Mouse (Mus musculus) intestine, embryonic 15.5 days (tissue): ENCODE measurements around the gene Mid1. TPM values are rescaled to one million over a fixed set of nuclear protein-coding genes. Genes with fewer than 3 reads are reported as not detected.
A peak's percentile ranks its signal among the peaks of the same experiment; 100 is the strongest.
"Not testable (repeated sequence)": the region's sequence is repeated elsewhere in the genome, so short reads cannot be mapped to it uniquely, and the experiment has no call there.

ENCODE experiments used
- ATAC-seq: fragments of 200-750 bp; cut with Nextera tagmentation; 2 replicates; pipeline ENCODE4 v1.8.0; 2017; ENCODE audit warnings: moderate TSS enrichment, moderate library complexity
- H3K27ac ChIP-seq: fragments of 300-500 bp; sonication (generic); 2 replicates; pipeline ENCODE4 v1.5.1; 2015; ENCODE audit warnings: mild to moderate bottlenecking, inconsistent platforms
- H3K27me3 ChIP-seq: fragments of 300-500 bp; sonication (generic); replicated peaks from 2 replicates; pipeline ENCODE4 v1.6.1; 2015; ENCODE audit warnings: inconsistent platforms
- H3K36me3 ChIP-seq: fragments of 300-500 bp; sonication (generic); 2 replicates; pipeline ENCODE4 v1.6.1; 2015; ENCODE audit warnings: inconsistent platforms
- H3K4me1 ChIP-seq: fragments of 300-500 bp; sonication (generic); replicated peaks from 2 replicates; pipeline ENCODE4 v1.6.1; 2015; ENCODE audit warnings: inconsistent platforms
- H3K4me2 ChIP-seq: fragments of 300-500 bp; sonication (generic); replicated peaks from 2 replicates; pipeline ENCODE4 v1.6.1; 2015; ENCODE audit warnings: mild to moderate bottlenecking, inconsistent platforms
- H3K4me3 ChIP-seq: fragments of 300-500 bp; sonication (generic); replicated peaks from 2 replicates; pipeline ENCODE4 v1.5.1; 2015; ENCODE audit warnings: inconsistent platforms
- H3K9ac ChIP-seq: fragments of 300-500 bp; sonication (generic); 2 replicates; pipeline ENCODE4 v1.6.1; 2015; ENCODE audit warnings: inconsistent platforms
- H3K9me3 ChIP-seq: fragments of 300-500 bp; sonication (generic); 2 replicates; pipeline ENCODE4 v1.6.1; 2016; ENCODE audit warnings: inconsistent platforms
- WGBS: fragments of 180-500 bp; shearing (Covaris S2); methylation state at CpG from one replicate; pipeline ENCODE4 v1.1.7; 2015; 5-methylcytosine and 5-hydroxymethylcytosine counted together
- polyA plus RNA-seq: library from polyadenylated mRNA; unstranded; fragments of >200 nt; fragmentation: Nextera tagmentation; extraction: Ambion mirVana; gene quantifications from 2 replicates; pipeline ENCODE4 v1.2.1, GENCODE M21; 2015

Gene Mid1
- polyA plus RNA-seq, 1 experiment from 2014 or later = 5.2 TPM

DNA sequence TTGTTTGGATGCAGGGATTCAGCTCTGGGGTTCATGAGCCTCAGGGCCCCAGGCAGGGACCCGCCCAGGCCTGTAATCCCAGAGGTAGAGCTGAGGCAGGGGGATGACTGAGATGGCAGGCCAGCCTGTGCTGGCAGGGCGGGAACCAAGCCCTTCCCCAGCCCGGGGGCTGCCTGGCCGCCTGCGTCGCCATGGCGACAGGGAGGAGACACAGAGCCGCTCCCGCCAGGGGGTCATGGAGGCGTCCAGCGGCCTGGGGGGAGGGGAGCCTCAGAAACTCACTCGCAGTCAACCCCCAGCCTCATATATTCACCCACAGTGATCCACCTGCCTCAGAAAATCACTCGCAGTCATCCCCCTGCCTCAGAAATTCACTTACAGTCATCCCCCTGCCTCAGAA is 320.2 kb downstream of the Mid1 start:
- not testable (repeated sequence) for H3K9ac ChIP-seq, H3K36me3 ChIP-seq, ATAC-seq, H3K4me1 ChIP-seq, H3K4me3 ChIP-seq, H3K27me3 ChIP-seq, H3K27ac ChIP-seq, H3K4me2 ChIP-seq
- WGBS = 18% methylated on average over 13 of the region's 13 CpGs
- H3K9me3 ChIP-seq = peaks cover 16% of the 10 kb centered on the region

DNA sequence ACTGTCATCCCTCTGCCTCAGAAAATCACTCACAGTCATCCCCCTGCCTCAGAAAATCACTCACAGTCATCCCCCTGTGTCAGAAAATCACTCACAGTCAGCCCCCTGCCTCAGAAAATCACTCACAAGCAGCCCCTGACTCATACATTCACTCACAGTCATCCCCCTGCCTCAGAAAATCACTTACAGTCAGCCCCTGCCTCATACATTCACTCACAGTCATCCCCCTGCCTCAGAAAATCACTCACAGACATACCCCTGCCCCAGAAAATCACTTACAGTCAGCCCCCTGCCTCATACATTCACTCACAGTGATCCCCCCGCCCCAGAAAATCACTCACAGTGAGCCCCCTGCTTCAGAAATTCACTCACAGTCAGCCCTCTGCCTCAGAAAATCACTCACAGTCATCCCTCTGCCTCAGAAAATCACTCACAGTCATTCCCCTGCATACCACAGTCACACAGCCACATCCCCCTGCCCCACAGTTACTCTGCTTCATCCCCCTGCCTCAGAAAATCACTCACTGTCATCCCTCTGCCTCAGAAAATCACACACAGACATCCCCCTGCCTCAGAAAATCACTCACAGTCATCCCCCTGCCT is 320.8 kb downstream of the Mid1 start:
- ATAC-seq, H3K4me3 ChIP-seq, H3K4me2 ChIP-seq, H3K27ac ChIP-seq, H3K27me3 ChIP-seq, H3K9ac ChIP-seq, H3K36me3 ChIP-seq, H3K4me1 ChIP-seq: not testable (repeated sequence)
- WGBS = 52% methylated on average over 1 of the region's 1 CpGs
- peaks cover 17% of the 10 kb centered on the region for H3K9me3 ChIP-seq

DNA sequence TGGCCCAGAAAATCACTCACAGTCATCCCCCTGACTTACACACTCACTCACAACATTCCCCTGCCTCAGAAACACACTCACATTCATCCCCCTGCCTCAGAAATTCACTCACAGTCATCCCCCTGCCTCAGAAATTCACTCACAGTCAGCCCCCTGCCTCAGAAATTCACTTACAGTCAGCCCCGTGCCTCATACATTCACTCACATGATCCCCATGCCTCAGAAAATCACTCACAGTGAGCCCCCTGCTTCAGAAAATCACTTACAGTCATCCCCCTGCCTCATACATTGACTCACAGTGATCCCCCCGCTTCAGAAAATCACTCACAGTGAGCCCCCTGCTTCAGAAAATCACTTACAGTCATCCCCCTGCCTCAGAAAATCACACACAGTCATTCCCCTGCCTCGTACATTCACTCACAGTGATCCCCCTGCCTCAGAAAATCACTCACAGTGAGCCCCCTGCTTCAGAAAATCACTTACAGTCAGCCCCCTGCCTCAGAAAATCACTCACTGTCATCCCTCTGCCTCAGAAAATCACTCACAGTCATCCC is 321.8 kb downstream of the Mid1 start:
- not testable (repeated sequence) for ATAC-seq, H3K27me3 ChIP-seq, H3K4me3 ChIP-seq, H3K9ac ChIP-seq, H3K27ac ChIP-seq, H3K4me1 ChIP-seq, H3K4me2 ChIP-seq
- Histone ChIP-seq H3K36me3 (peaks cover 11% of the 10 kb centered on the region), H3K9me3 (peaks cover 20% of the 10 kb centered on the region)
- WGBS = 47% methylated on average over 3 of the region's 3 CpGs

DNA sequence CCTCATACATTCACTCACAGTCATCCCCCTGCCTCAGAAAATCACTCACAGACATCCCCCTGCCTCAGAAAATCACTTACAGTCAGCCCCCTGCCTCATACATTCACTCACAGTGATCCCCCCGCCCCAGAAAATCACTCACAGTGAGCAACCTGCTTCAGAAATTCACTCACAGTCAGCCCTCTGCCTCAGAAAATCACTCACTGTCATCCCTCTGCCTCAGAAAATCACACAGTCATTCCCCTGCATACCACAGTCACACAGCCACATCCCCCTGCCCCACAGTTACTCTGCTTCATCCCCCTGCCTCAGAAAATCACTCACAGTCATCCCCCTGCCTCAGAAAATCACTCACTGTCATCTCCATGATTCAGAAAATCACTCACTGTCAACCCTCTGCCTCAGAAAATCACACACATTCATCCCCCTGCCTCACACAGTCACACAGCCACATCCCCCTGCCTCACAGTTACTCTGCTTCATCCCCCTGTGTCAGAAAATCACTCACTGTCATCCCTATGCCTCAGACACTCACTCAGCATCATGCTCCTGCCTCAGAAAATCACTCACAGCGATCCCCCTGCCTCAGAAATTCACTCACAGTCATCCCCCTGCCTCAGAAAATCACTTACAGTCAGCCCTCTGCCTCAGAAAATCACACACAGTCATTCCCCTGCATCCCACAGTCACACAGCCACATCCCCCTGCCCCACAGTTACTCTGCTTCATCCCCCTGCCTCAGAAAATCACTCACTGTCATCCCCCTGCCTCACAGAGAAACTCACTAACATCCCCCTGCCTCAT is 322.6 kb downstream of the Mid1 start:
- whole genome bisulfite sequencing = 52% methylated on average over 2 of the region's 2 CpGs
- H3K27ac ChIP-seq, ATAC-seq, H3K27me3 ChIP-seq, H3K9ac ChIP-seq, H3K4me2 ChIP-seq, H3K4me1 ChIP-seq, H3K4me3 ChIP-seq: not testable (repeated sequence)
- Histone ChIP-seq H3K9me3 (peaks cover 20% of the 10 kb centered on the region), H3K36me3 (peaks cover 11% of the 10 kb centered on the region)

DNA sequence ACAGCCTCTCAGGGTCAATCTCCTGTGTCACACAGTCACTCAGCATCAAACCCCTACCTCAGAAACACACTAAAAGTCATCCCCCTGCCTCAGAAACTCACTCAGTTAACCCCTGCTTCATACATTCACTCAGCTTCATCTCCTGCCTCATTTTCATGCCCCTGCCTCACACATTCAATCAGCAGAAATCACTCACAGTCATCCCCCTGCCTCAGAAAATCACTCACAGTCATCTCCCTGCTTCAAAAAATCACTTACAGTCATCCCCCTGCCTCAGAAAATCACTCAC is 323.1 kb downstream of the Mid1 start:
- not testable (repeated sequence) for H3K27ac ChIP-seq, H3K4me1 ChIP-seq, H3K9ac ChIP-seq, H3K27me3 ChIP-seq, ATAC-seq, H3K4me2 ChIP-seq, H3K4me3 ChIP-seq
- H3K9me3 ChIP-seq = peaks cover 20% of the 10 kb centered on the region
- H3K36me3 ChIP-seq = peaks cover 11% of the 10 kb centered on the region

DNA sequence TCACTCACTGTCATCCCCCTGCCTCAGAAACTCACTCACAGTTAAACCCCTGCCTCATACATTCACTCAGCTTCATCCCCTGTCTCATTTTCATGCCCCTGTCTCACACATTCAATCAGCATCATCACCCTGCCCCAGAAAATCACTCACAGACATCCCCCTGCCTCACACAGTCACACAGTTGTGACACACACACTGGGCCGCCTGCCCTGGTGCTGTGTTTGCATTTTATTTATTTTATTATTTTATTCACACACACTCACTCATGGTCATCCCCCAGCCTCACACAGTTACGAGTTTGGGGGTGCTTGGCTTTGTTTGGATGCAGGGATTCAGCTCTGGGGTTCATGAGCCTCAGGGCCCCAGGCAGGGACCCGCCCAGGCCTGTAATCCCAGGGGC is 323.6 kb downstream of the Mid1 start:
- not testable (repeated sequence) for H3K27me3 ChIP-seq, H3K4me1 ChIP-seq, H3K27ac ChIP-seq, H3K9ac ChIP-seq, H3K4me2 ChIP-seq, H3K4me3 ChIP-seq, ATAC-seq
- Histone ChIP-seq H3K36me3 (peaks cover 11% of the 10 kb centered on the region), H3K9me3 (peaks cover 20% of the 10 kb centered on the region)
- 33% methylated on average over 3 of the region's 3 CpGs for WGBS

DNA sequence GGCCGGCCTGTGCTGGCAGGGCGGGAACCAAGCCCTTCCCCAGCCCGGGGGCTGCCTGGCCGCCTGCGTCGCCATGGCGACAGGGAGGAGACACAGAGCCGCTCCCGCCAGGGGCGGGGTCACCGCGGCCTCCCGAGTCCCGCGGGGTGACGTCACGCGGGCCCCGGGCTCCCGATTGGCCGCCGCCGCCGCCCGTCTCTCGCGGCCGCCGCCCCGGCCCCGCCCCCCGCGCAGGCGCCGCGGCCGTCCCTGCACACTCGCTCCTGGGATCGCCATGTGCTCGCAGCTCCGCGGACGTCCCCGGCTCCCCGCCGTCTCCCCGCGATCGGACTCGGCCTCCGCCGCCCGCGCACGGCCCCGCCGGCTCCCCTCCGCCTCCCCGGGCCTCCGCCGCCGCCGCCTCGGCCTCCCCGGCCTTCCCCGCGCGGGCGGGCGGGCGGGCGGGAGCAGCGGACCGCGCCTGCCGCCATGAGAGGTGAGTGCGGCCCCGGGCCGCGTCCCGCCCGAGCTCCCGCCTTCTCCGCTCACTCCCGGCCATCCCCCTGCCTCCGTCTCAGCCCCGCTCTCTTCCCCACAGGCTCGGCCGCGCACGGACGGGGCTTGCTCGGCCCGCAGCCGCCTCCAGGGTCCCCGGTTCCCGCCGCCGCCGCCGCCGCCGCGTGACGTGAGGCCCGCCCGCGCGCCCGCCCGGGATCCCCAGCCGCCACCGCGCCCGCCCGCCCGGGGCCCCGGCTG is 324.2 kb downstream of the Mid1 start, which contains the start of gene Gm21887:
Gene Gm21887 (plus strand): TSS at position 644 of the 735 bp plus-strand sequence.
- peak within 1 kb of the TSS; percentile 20 for H3K4me2 ChIP-seq
- H3K27ac ChIP-seq = peak within 1 kb of the TSS; percentile 65
- WGBS = 67% methylated on average over 116 of the region's 118 CpGs
- H3K4me3 ChIP-seq = peak within 1 kb of the TSS; percentile 47
- peak within 1 kb of the TSS; percentile 57 for H3K9ac ChIP-seq
- H3K27me3 ChIP-seq, H3K4me1 ChIP-seq: not testable (repeated sequence)
- peaks cover 20% of the 10 kb centered on the region for H3K9me3 ChIP-seq
- peak; percentile 88 for ATAC-seq
- peaks cover 11% of the 10 kb centered on the region for H3K36me3 ChIP-seq

DNA sequence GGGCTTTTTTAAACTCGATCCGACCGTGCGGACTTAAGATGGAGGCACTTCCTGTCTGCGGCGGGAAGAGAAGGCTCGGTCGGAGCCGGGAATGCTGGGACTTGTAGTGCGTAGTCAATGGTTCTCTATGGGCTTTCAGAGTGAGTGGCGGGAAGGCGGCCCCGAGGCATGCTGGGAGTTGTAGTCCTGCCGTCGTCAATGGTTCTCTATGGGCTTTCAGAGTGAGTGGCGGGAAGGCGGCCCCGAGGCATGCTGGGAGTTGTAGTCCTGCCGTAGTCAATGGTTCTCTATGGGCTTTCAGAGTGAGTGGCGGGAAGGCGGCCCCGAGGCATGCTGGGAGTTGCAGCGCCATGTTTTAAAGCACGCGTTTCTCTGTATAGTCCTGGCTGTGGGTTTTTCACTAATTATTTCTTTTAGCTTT is 324.8 kb downstream of the Mid1 start:
- 56% methylated on average over 25 of the region's 25 CpGs for WGBS
- Histone ChIP-seq H3K36me3 (peaks cover 11% of the 10 kb centered on the region), H3K4me3 (peak overlapping the region; percentile 47), H3K9ac (peak overlapping the region; percentile 57), H3K27ac (peak overlapping the region; percentile 65; the same call in 1 of the 2 replicates), H3K9me3 (peaks cover 20% of the 10 kb centered on the region)
- H3K4me2 ChIP-seq, H3K4me1 ChIP-seq, H3K27me3 ChIP-seq: not testable (repeated sequence)
- peak; percentile 97 for ATAC-seq

DNA sequence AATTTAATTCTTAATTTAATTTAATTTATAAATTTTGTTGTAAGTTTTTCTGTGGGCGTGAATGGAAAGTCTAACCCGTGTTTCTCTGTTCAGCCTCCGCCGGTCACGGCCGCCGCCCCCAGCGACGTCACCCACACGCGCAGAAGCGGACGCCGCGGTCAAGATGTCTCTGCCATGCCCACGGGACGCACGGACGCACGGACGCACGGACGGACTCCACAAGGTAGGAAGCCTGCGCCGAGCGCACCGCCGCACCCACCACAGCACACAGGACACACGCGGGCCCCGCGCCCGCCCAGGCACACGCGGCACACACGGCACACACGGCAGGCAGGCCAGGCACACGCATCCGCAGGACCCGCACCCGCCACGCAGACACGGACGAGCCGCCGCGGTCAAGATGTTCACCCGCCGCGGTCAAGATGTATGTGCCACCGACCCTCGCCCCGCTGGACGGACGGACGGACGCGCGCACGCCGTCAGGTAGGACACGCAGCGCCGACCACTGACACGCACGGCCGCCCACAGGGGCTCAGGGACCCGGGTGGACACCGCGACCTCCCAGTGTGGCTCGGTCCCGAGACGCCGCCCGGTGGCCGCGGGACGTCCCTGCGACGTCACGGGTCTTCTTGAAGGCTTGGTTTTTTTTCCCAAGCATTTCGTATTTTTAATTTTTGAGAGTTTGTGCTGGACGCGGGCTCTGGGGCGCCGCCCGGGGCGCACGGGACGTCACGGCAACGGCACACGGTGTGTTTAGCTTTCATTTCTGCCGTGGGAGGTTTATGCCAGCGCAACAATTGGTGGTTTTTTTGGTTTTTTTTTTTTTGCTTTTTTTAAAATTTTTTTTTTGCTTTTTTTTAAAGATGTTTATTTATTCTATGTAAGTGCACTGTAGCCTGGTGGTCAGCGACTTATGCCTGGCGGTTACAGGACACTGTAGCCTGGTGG is 325.9 kb downstream of the Mid1 start:
- 78% methylated on average over 97 of the region's 97 CpGs for WGBS
- Histone ChIP-seq H3K36me3 (peaks cover 11% of the 10 kb centered on the region), H3K9me3 (peaks cover 20% of the 10 kb centered on the region), H3K4me2 (peak overlapping the region; percentile 20), H3K4me3 (peak overlapping the region; percentile 15), H3K27ac (0 out of 2 replicates have a peak overlapping the region, but pooled peaks have one; percentile 32)
- H3K9ac ChIP-seq, H3K4me1 ChIP-seq, H3K27me3 ChIP-seq: not testable (repeated sequence)
- peak; percentile 23 for ATAC-seq

DNA sequence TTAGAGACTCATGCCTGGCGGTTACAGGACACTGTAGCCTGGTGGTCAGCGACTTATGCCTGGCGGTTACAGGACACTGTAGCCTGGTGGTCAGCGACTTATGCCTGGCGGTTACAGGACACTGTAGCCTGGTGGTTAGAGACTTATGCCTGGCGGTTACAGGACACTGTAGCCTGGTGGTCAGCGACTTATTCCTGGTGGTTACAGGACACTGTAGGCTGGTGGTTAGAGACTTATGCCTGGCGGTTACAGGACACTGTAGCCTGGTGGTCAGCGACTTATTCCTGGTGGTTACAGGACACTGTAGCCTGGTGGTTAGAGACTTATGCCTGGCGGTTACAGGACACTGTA is 326.5 kb downstream of the Mid1 start:
- H3K27me3 ChIP-seq, H3K9ac ChIP-seq, H3K4me3 ChIP-seq, H3K4me1 ChIP-seq, ATAC-seq, H3K4me2 ChIP-seq, H3K27ac ChIP-seq: not testable (repeated sequence)
- WGBS = 87% methylated on average over 4 of the region's 10 CpGs
- Histone ChIP-seq H3K9me3 (peaks cover 20% of the 10 kb centered on the region), H3K36me3 (peaks cover 11% of the 10 kb centered on the region)

DNA sequence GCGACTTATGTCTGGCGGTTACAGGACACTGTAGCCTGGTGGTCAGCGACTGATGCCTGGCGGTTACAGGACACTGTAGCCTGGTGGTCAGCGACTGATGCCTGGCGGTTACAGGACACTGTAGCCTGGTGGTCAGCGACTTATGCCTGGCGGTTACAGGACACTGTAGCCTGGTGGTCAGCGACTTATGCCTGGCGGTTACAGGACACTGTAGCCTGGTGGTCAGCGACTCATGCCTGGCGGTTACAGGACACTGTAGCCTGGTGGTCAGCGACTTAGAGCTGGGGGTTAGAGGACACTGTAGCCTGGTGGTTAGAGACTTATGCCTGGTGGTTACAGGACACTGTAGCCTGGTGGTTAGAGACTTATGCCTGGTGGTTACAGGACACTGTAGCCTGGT is 328.4 kb downstream of the Mid1 start:
- not testable (repeated sequence) for H3K27ac ChIP-seq, ATAC-seq, H3K4me1 ChIP-seq, H3K27me3 ChIP-seq, H3K9ac ChIP-seq, H3K4me3 ChIP-seq, H3K4me2 ChIP-seq
- H3K9me3 ChIP-seq = peaks cover 12% of the 10 kb centered on the region
- H3K36me3 ChIP-seq = peaks cover 18% of the 10 kb centered on the region
- 92% methylated on average over 2 of the region's 13 CpGs for WGBS
